Mouse (Mus musculus): Measurements from ENCODE around the gene Nr2f6. TPM values are rescaled to one million over a fixed set of nuclear protein-coding genes. Genes with fewer than 3 reads are reported as not detected.
A peak's percentile ranks its signal among the peaks of the same experiment; 100 is the strongest.

Gene Nr2f6
- total and polyA plus RNA-seq, 3 experiments, result 11.8 to 25.2 (median 14.2) TPM

GRCm38 (mm10) chr8:71405401-71406098 lies 23.8 kb upstream of the Nr2f6 start, which contains the start of gene Ankle1 (continued):
- no peak for TF ChIP-seq JUN (IDR thresholded peaks at IDR 0.05; ENCODE audit: insufficient read depth, low read depth, low read length)
- peak; percentile 89; the same call in 1 of the 2 replicates for TF ChIP-seq MYC (IDR thresholded peaks at IDR 0.05; ENCODE audit: low read depth, low read length)
- peak; percentile 8 for TF ChIP-seq RAD21 (IDR thresholded peaks at IDR 0.05; ENCODE audit: low read depth, low read length)
- peak; percentile 93 for TF ChIP-seq MXI1 (IDR thresholded peaks at IDR 0.05; ENCODE audit: low read depth, low read length)
- no peak for TF ChIP-seq UBTF (IDR thresholded peaks at IDR 0.05; ENCODE audit: low read depth, low read length)
- TF ChIP-seq MAFK (IDR thresholded peaks at IDR 0.05; ENCODE audit: insufficient replicate concordance, low read length), result no peak
- TF ChIP-seq POLR2AphosphoS2 (IDR thresholded peaks at IDR 0.05; ENCODE audit: low read depth, low read length), result peak; percentile 80
- no peak for TF ChIP-seq ETS1 (conservative IDR thresholded peaks at IDR 0.05; ENCODE audit: low read depth, low read length)

- H3K27me3 ChIP-seq (replicated peaks), result no peaks in the 10 kb centered on the region
- H3K4me1 ChIP-seq (ENCODE audit: control insufficient read depth in 1 of 2, insufficient read depth in 2 of 2), result peaks cover 9 to 32% of the 10 kb centered on the region in 2 experiments
- peaks cover 46 to 71% of the 10 kb centered on the region in 2 experiments for H3K36me3 ChIP-seq (replicated peaks in 1 of 2; ENCODE audit: control insufficient read depth in 1 of 2, insufficient read depth in 1 of 2, low read length in 1 of 2)
- peaks cover 7% of the 10 kb centered on the region; the same call in 1 of the 2 replicates for H3K79me2 ChIP-seq (replicated peaks; ENCODE audit: control insufficient read depth, extremely low read depth, insufficient read depth, poor library complexity, severe bottlenecking)
- TF ChIP-seq MAFK (IDR thresholded peaks at IDR 0.05; ENCODE audit: insufficient replicate concordance, low read length) (peak; percentile 80; the same call in 1 of the 2 replicates), ZNF384 (IDR thresholded peaks at IDR 0.05; ENCODE audit: low read depth, low read length) (no peak), CHD1 (IDR thresholded peaks at IDR 0.05; ENCODE audit: low read depth, low read length) (0 out of 2 replicates have a peak, but pooled peaks have one; percentile 20)
- H3K4me2 ChIP-seq (ENCODE audit: insufficient read depth, low read depth, poor library complexity, severe bottlenecking), result peak overlapping the region; percentile 72
- DNase-seq (ENCODE audit: extremely low read depth), result no peak
- H3K9ac ChIP-seq (ENCODE audit: insufficient read depth, low read depth), result peak overlapping the region; percentile 79
- H3K9me3 ChIP-seq (replicated peaks; ENCODE audit: low read length), result no peaks in the 10 kb centered on the region
- in situ Hi-C loops (cut with MboI; ENCODE audit: low pct_ligation_motif_present, low pct_unique_long_range_greater_than_20kb, low sequenced_read_pairs), result loop anchor here (5.0 kb wide), 1 partner anchor 33 kb away; the partner anchor contains the start of gene Ocel1
- dilution Hi-C loops (cut with MboI; ENCODE audit: extremely low pct_ligation_motif_present, extremely low pct_unique_long_range_greater_than_20kb, low sequenced_read_pairs), result no loop called here
- peak overlapping the region; percentile 83 to 93 (median 90) for H3K4me3 ChIP-seq (replicated peaks in 1 of 3; ENCODE audit: low read depth in 2 of 3, low read length in 2 of 3, poor library complexity in 1 of 3)
- H3K27ac ChIP-seq (ENCODE audit: insufficient read depth, low read depth), result peak overlapping the region; percentile 6; the same call in 1 of the 2 replicates
Observed at GRCm38 (mm10) chr8:71404951-71405351, 23.2 kb upstream of the Nr2f6 start.

GRCm38 (mm10) chr8:71404011-71404410 lies 22.3 kb upstream of the Nr2f6 start:
- in situ Hi-C loops (cut with MboI; ENCODE audit: low pct_ligation_motif_present, low pct_unique_long_range_greater_than_20kb, low sequenced_read_pairs) (no loop called here), dilution Hi-C loops (cut with MboI; ENCODE audit: extremely low pct_ligation_motif_present, extremely low pct_unique_long_range_greater_than_20kb, low sequenced_read_pairs) (no loop called here)
- DNase-seq (ENCODE audit: extremely low read depth), result no peak
- Histone ChIP-seq H3K27ac (ENCODE audit: insufficient read depth, low read depth) (no peak overlapping the region), H3K9ac (ENCODE audit: insufficient read depth, low read depth) (no peak overlapping the region), H3K4me1 (ENCODE audit: control insufficient read depth in 1 of 2, insufficient read depth in 2 of 2) (peaks cover 9 to 32% of the 10 kb centered on the region in 2 experiments), H3K79me2 (replicated peaks; ENCODE audit: control insufficient read depth, extremely low read depth, insufficient read depth, poor library complexity, severe bottlenecking) (peaks cover 7% of the 10 kb centered on the region; the same call in 1 of the 2 replicates), H3K36me3 (replicated peaks in 1 of 2; ENCODE audit: control insufficient read depth in 1 of 2, insufficient read depth in 1 of 2, low read length in 1 of 2) (peaks cover 41 to 69% of the 10 kb centered on the region in 2 experiments), H3K4me2 (ENCODE audit: insufficient read depth, low read depth, poor library complexity, severe bottlenecking) (no peak overlapping the region), H3K4me3 (replicated peaks in 1 of 3; ENCODE audit: low read depth in 2 of 3, low read length in 2 of 3, poor library complexity in 1 of 3) (no peak overlapping the region), H3K27me3 (replicated peaks) (no peaks in the 10 kb centered on the region), H3K9me3 (replicated peaks; ENCODE audit: low read length) (no peaks in the 10 kb centered on the region)
- no peak for TF ChIP-seq HCFC1 (IDR thresholded peaks at IDR 0.05; ENCODE audit: low read depth, low read length)
- no peak for TF ChIP-seq MAX (IDR thresholded peaks at IDR 0.05; ENCODE audit: low read length)
- TF ChIP-seq TCF12 (IDR thresholded peaks at IDR 0.05; ENCODE audit: low read depth, low read length), result no peak
- TF ChIP-seq CHD1 (IDR thresholded peaks at IDR 0.05; ENCODE audit: low read depth, low read length), result no peak
- no peak for TF ChIP-seq SIN3A (IDR thresholded peaks at IDR 0.05; ENCODE audit: low read length)
- TF ChIP-seq GABPA (IDR thresholded peaks at IDR 0.05; ENCODE audit: insufficient replicate concordance, low read depth, low read length), result no peak
- no peak for TF ChIP-seq JUN (IDR thresholded peaks at IDR 0.05; ENCODE audit: insufficient read depth, low read depth, low read length)
- no peak for TF ChIP-seq PAX5 (IDR thresholded peaks at IDR 0.05; ENCODE audit: low read length)
- no peak for TF ChIP-seq ZNF384 (IDR thresholded peaks at IDR 0.05; ENCODE audit: low read depth, low read length)
- no peak for TF ChIP-seq MAZ (IDR thresholded peaks at IDR 0.05; ENCODE audit: low read depth, low read length)
- TF ChIP-seq ETS1 (conservative IDR thresholded peaks at IDR 0.05; ENCODE audit: low read depth, low read length), result no peak
- TF ChIP-seq ZMIZ1 (IDR thresholded peaks at IDR 0.05; ENCODE audit: low read depth, low read length), result no peak
- no peak for TF ChIP-seq EP300 (IDR thresholded peaks at IDR 0.05; ENCODE audit: low read length)
